Mouse (Mus musculus): ENCODE data around the gene Rsph9. TPM values are rescaled to one million over a fixed set of nuclear protein-coding genes. Genes with fewer than 3 reads are reported as not detected.

Rsph9 gene
- polyA plus RNA-seq, 1 experiment, result not detected

DNA sequence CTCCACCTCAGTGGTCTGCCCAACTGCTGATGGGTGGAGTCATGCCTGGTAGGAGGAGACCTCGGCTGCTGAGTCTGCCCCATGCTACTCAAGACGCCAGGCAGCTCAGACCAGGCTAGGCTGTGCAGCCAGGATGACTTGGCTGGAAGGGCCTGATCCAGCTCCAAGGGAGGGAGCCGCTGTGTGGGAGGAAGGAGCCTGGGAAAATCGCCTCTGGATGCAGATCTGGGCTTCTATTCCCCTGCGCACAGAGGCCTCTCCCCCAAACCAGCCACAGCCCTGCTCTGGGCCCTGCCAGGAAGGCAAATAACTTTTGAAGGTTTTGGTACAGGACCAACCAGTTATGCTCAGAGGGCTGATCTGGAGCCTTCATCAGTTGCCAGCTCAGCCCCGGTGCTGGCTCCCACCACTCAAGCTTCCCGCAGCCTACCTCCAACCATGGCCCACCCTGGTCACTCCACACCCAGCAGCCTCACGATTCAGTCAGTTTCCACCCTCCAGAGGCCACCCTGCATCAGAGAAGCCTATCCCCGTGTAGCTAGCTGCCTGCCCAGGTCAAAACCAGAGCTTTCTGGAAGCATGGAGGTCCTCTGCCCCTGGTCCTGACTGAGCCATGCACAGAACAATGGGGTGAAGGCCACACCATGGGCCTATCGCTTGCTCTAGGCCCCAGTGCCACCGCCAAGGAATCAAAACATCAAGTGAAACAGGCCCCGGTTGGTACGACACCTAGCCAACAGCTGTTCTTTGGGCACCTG lies 14.1 kb downstream of the Rsph9 start:
- 57% methylated on average over 13 of the region's 13 CpGs for WGBS
- H3K27ac ChIP-seq (ENCODE audit: insufficient read depth, low read depth, low read length), result peak overlapping the region; percentile 21; the same call in 1 of the 2 replicates
- no peak overlapping the region for H3K4me3 ChIP-seq (ENCODE audit: insufficient read depth, low read depth, low read length)
- TF ChIP-seq POLR2A (IDR thresholded peaks at IDR 0.05; ENCODE audit: insufficient read depth, low read depth, low read length) (no peak), CTCF (IDR thresholded peaks at IDR 0.05; ENCODE audit: insufficient read depth, low read depth, low read length) (no peak)
- H3K4me1 ChIP-seq (ENCODE audit: control insufficient read depth, insufficient read depth, low read length), result no peaks in the 10 kb centered on the region

DNA sequence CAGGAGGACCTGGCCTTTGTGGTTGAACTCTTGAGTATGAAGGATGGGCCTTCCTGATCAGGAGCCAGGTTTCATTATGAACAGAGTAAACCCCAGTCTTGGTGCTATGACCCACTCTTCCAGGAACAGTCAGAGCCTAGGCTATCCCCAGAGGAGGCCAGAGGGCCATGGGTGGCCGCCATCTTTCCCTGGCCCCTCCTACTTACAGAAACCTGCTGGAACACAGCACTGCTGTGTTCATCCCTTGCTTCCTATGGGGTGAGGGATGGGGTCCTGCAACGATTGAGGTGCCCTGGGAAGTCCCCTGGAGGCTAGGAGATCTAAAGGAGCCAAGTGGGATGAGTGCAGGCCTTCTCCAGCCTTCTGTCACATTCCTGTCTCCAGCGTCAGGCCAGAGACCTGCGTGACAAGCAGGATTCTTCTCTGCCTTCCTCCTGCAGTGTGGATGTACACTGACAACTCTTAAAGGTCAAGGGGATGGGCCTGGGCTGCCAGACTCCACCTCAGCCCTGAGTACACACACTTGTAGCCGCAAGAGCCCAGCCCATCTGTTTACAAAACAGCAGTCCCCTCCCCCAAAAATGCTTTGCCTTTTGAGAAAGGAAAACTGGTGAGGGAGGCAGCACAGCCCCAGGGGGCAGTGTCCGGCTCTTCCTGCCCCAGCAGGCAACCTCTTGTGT lies 16.1 kb downstream of the Rsph9 start:
- no peak for TF ChIP-seq CTCF (IDR thresholded peaks at IDR 0.05; ENCODE audit: insufficient read depth, low read depth, low read length)
- TF ChIP-seq POLR2A (IDR thresholded peaks at IDR 0.05; ENCODE audit: insufficient read depth, low read depth, low read length), result no peak
- Histone ChIP-seq H3K27ac (ENCODE audit: insufficient read depth, low read depth, low read length) (no peak overlapping the region), H3K4me1 (ENCODE audit: control insufficient read depth, insufficient read depth, low read length) (no peaks in the 10 kb centered on the region), H3K4me3 (ENCODE audit: insufficient read depth, low read depth, low read length) (no peak overlapping the region)
- 78% methylated on average over 6 of the region's 6 CpGs for WGBS

DNA sequence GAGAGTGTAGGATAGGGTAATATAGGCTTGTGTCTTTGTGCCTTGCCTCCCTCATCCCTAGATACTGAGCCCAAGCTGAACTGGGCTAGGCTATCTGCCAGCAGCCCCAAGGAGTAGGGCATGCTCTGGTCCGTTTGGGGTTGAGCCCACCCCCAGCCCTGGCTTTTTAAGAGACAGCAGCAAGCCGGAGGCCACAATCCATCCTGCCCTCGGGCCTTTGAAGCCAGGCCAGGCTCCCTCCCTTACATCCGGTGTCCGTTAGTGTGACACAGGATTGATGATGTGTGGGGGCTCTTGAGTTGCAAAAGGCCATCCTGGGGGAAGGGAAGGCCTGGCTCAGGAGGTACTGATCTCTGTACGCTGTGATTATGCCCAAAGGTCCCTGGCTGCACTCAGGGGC lies 17.4 kb downstream of the Rsph9 start:
- TF ChIP-seq POLR2A (IDR thresholded peaks at IDR 0.05; ENCODE audit: insufficient read depth, low read depth, low read length), result no peak
- no peak for TF ChIP-seq CTCF (IDR thresholded peaks at IDR 0.05; ENCODE audit: insufficient read depth, low read depth, low read length)
- H3K4me3 ChIP-seq (ENCODE audit: insufficient read depth, low read depth, low read length), result no peak overlapping the region
- H3K27ac ChIP-seq (ENCODE audit: insufficient read depth, low read depth, low read length), result no peak overlapping the region
- 77% methylated on average over 6 of the region's 6 CpGs for WGBS
- H3K4me1 ChIP-seq (ENCODE audit: control insufficient read depth, insufficient read depth, low read length), result no peaks in the 10 kb centered on the region

DNA sequence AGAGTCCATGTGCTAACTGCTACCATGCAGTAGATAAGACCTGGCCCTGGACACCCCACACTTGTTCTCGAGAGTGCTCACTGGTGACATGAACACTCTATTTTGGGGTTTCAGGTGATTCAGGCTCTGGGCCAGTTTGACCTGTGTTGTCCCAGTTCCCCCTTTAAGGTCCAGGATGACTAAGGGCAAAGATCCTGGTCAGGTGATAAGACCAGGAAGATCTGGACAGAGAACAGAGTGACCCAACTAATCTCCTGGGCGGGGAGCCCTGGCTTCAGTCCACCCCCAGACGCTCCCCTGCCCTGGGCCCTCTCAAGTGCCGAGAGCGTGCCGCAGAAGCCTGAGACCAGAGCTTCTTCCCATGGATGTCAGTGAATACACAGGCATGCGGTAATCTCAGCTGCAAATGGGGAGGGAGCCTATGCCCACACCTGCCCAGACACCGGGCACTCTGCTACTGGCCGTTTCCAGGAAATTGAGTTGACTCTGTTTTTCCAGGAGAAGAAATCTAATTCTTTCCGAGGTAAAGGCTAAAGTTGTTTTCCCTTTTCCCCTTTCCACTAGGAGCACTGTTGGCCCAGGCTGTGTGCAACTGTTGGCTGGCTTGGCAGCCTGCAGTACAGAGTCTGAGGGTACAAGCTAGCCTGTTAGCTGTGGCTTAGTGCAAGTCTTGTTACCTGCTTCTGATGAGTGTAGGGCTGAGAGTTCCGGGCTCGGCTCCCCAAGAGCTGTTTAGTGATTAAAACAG lies 19.9 kb downstream of the Rsph9 start:
- no peak overlapping the region for H3K27ac ChIP-seq (ENCODE audit: insufficient read depth, low read depth, low read length)
- peaks cover 5% of the 10 kb centered on the region; the same call in 1 of the 2 replicates for H3K4me1 ChIP-seq (ENCODE audit: control insufficient read depth, insufficient read depth, low read length)
- 89% methylated on average over 12 of the region's 12 CpGs for WGBS
- H3K4me3 ChIP-seq (ENCODE audit: insufficient read depth, low read depth, low read length), result no peak overlapping the region
- TF ChIP-seq POLR2A (IDR thresholded peaks at IDR 0.05; ENCODE audit: insufficient read depth, low read depth, low read length) (no peak), CTCF (IDR thresholded peaks at IDR 0.05; ENCODE audit: insufficient read depth, low read depth, low read length) (no peak)

DNA sequence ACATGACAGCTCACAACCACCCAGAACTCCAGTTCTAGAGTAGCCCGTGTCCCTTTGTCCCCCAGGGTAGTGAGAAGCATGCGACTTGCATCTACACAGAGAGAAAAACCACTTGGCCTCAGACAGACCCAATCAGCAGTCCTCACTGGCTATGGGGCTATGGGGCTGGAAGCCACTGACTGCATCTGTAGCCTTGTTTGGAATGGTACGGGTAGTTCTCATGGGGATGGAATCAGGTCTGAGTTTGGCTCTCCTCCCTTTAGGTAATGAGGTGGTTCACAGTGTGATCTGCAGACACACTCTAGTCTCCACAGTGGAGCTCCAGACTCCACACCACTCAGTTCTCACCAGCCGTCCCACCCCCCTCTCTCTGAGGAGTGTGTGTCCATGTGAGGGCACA lies 20.7 kb downstream of the Rsph9 start:
- no peak for TF ChIP-seq POLR2A (IDR thresholded peaks at IDR 0.05; ENCODE audit: insufficient read depth, low read depth, low read length)
- no peak for TF ChIP-seq CTCF (IDR thresholded peaks at IDR 0.05; ENCODE audit: insufficient read depth, low read depth, low read length)
- H3K4me1 ChIP-seq (ENCODE audit: control insufficient read depth, insufficient read depth, low read length), result peaks cover 5% of the 10 kb centered on the region; the same call in 1 of the 2 replicates
- H3K4me3 ChIP-seq (ENCODE audit: insufficient read depth, low read depth, low read length), result no peak overlapping the region
- 93% methylated on average over 4 of the region's 4 CpGs for WGBS
- no peak overlapping the region for H3K27ac ChIP-seq (ENCODE audit: insufficient read depth, low read depth, low read length)

DNA sequence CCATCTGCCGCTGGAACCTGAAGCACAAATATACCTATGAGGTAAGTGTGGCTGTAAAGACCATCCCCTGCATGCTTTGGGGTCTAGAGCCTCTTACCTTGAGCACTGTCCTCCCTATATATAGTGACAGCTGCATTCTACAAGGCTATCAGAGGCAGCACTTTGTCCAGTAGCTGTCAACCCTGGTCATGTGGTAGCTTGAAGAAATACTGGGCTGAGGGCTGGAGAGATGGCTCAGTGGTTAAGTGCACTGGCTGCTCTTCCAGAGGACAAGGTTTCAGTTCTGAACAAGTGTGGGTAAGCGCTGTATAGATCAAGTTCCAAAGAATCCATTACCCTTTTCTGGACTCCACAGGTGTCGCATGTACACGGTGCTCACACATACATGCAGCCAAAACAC lies 21.2 kb downstream of the Rsph9 start:
- H3K4me3 ChIP-seq (ENCODE audit: insufficient read depth, low read depth, low read length), result no peak overlapping the region
- TF ChIP-seq POLR2A (IDR thresholded peaks at IDR 0.05; ENCODE audit: insufficient read depth, low read depth, low read length) (no peak), CTCF (IDR thresholded peaks at IDR 0.05; ENCODE audit: insufficient read depth, low read depth, low read length) (no peak)
- H3K27ac ChIP-seq (ENCODE audit: insufficient read depth, low read depth, low read length), result no peak overlapping the region
- H3K4me1 ChIP-seq (ENCODE audit: control insufficient read depth, insufficient read depth, low read length), result peaks cover 5% of the 10 kb centered on the region; the same call in 1 of the 2 replicates
- 97% methylated on average over 4 of the region's 4 CpGs for WGBS

DNA sequence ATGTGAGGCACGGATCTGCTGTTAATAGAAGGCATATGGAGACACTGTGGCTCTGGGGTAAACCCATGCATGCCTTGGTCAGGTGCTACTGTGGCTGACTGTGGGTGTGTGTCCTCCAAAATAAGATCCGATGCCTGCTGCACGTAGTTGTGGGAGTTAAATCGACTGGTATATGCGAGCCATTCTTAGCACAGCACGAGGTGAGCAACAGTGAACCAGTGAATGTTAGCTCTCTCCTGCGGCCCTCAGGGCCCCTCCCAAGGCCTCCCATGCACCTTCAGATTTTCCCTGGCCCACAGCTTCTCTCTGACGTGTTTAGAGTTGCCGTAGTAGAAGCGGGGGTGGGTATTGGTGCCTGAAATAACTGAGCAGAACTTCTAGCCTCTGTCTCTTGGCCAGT lies 24.4 kb downstream of the Rsph9 start:
- Histone ChIP-seq H3K4me3 (ENCODE audit: insufficient read depth, low read depth, low read length) (no peak overlapping the region), H3K4me1 (ENCODE audit: control insufficient read depth, insufficient read depth, low read length) (peaks cover 10% of the 10 kb centered on the region; the same call in 1 of the 2 replicates), H3K27ac (ENCODE audit: insufficient read depth, low read depth, low read length) (no peak overlapping the region)
- 56% methylated on average over 10 of the region's 10 CpGs for WGBS
- no peak for TF ChIP-seq POLR2A (IDR thresholded peaks at IDR 0.05; ENCODE audit: insufficient read depth, low read depth, low read length)
- no peak for TF ChIP-seq CTCF (IDR thresholded peaks at IDR 0.05; ENCODE audit: insufficient read depth, low read depth, low read length)

DNA sequence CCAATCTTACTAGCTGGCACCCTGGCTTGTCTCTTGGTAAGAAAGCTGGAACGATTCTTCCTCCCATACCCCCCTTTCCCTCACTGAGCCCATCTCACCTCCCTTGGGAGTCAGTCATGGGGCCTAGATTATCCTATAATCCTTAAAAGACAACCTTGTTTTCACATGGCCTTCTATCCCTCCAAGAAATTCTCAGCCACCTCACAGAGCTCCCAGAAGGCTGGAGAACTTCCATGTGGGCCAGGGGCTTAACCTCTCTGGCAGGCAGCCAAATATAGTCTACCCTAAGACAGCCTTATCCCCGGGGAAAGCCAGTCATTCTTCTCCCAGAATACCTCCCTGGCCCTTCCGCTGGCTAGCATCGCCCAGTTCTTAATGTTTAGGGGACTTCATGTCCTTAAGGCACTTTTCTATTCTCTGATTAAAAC lies 25.6 kb downstream of the Rsph9 start:
- TF ChIP-seq POLR2A (IDR thresholded peaks at IDR 0.05; ENCODE audit: insufficient read depth, low read depth, low read length) (no peak), CTCF (IDR thresholded peaks at IDR 0.05; ENCODE audit: insufficient read depth, low read depth, low read length) (no peak)
- no peak overlapping the region for H3K27ac ChIP-seq (ENCODE audit: insufficient read depth, low read depth, low read length)
- whole genome bisulfite sequencing, result 57% methylated on average over 4 of the region's 4 CpGs

More for the DNA sequence above, 25.6 kb downstream of the Rsph9 start:
- Histone ChIP-seq H3K4me3 (ENCODE audit: insufficient read depth, low read depth, low read length) (no peak overlapping the region), H3K4me1 (ENCODE audit: control insufficient read depth, insufficient read depth, low read length) (peaks cover 10% of the 10 kb centered on the region; the same call in 1 of the 2 replicates)

Measured in olfactory bulb, adult 2 months (tissue).